Comparison of ENCODE assay signal across 10 mouse cellular contexts in genomic region chr11:86685366-86685765, GRCm38 (mm10). TPM values are rescaled to one million over a fixed set of nuclear protein-coding genes. Genes with fewer than 3 reads are reported as not detected.
DNase-seq lines count a peak whose midpoint lies in the region; ATAC-seq lines count a peak whose summit lies in the region.
"Had no signal": no experiment of that assay in that cellular context is flagged by ENCODE, and none has a peak within 500 bp of the region (broad histone marks: within the 10 kb centered on the region; RNA-seq: fewer than 3 reads in every experiment).

No protein-coding gene starts in this region.

- no peaks in the 10 kb centered on the region for H3K9me3 ChIP-seq in liver, embryonic 11.5 days (ENCODE audit: control insufficient read depth, low read length)
- H3K9me3 ChIP-seq in embryonic facial prominence, embryonic 14.5 days (ENCODE audit: control insufficient read depth, low read length), result no peaks in the 10 kb centered on the region
- no peaks in the 10 kb centered on the region for H3K9me3 ChIP-seq in intestine, embryonic 15.5 days
- no peaks in the 10 kb centered on the region for H3K9me3 ChIP-seq in neural tube, embryonic 12.5 days

- no peak overlapping the region for H3K27ac ChIP-seq in liver, embryonic 11.5 days (ENCODE audit: low read depth, low read length)
- H3K27ac ChIP-seq in embryonic facial prominence, embryonic 14.5 days (replicated peaks; ENCODE audit: low read depth, low read length), result no peak overlapping the region
- H3K27ac ChIP-seq in intestine, embryonic 15.5 days, result no peak overlapping the region
- H3K27ac ChIP-seq in neural tube, embryonic 12.5 days, result no peak overlapping the region
- H3K27ac ChIP-seq: layer of hippocampus, adult 2 months had no signal

- peaks cover 14% of the 10 kb centered on the region for H3K36me3 ChIP-seq in liver, embryonic 11.5 days (ENCODE audit: control insufficient read depth, insufficient read depth, low read length)
- H3K36me3 ChIP-seq in embryonic facial prominence, embryonic 14.5 days (ENCODE audit: control insufficient read depth, insufficient read depth, low read length), result peaks cover 29% of the 10 kb centered on the region
- 0 out of 2 replicates have a peak, but pooled peaks cover 5% of the 10 kb centered on the region for H3K36me3 ChIP-seq in intestine, embryonic 15.5 days
- peaks cover 28% of the 10 kb centered on the region for H3K36me3 ChIP-seq in neural tube, embryonic 12.5 days

- H3K4me3 ChIP-seq in liver, embryonic 11.5 days (ENCODE audit: low read depth, low read length), result peak overlapping the region; percentile 91
- peak overlapping the region; percentile 84 for H3K4me3 ChIP-seq in embryonic facial prominence, embryonic 14.5 days (ENCODE audit: low read depth, low read length)
- H3K4me3 ChIP-seq in intestine, embryonic 15.5 days (replicated peaks), result peak overlapping the region; percentile 78; the same call in 1 of the 2 replicates
- H3K4me3 ChIP-seq in neural tube, embryonic 12.5 days, result no peak overlapping the region

- DNase-seq in liver, embryonic 11.5 days (ENCODE audit: low spot score), result no peak
- DNase-seq in liver, result no peak
- DNase-seq in embryonic facial prominence, embryonic 14.5 days (ENCODE audit: low spot score), result no peak
- DNase-seq in gastrocnemius, postnatal 4 days (ENCODE audit: low spot score in 2 of 2), result no peak
- no peak for DNase-seq in yolk sac, embryonic 10.5 days (ENCODE audit: low spot score)

- 83% methylated on average over 1 of the region's 1 CpGs for WGBS in liver, embryonic 11.5 days
- 93% methylated on average over 1 of the region's 1 CpGs for WGBS in embryonic facial prominence, embryonic 14.5 days
- WGBS in intestine, embryonic 15.5 days, result 81% methylated on average over 1 of the region's 1 CpGs
- 92% methylated on average over 1 of the region's 1 CpGs for WGBS in neural tube, embryonic 12.5 days

- peak overlapping the region; percentile 91 for H3K9ac ChIP-seq in liver, embryonic 11.5 days (ENCODE audit: low read depth, low read length)
- 0 out of 2 replicates have a peak overlapping the region, but pooled peaks have one; percentile 90 for H3K9ac ChIP-seq in embryonic facial prominence, embryonic 14.5 days (ENCODE audit: low read depth, low read length)
- 0 out of 2 replicates have a peak overlapping the region, but pooled peaks have one; percentile 93 for H3K9ac ChIP-seq in intestine, embryonic 15.5 days
- H3K9ac ChIP-seq in neural tube, embryonic 12.5 days, result no peak overlapping the region

- no peaks in the 10 kb centered on the region for H3K27me3 ChIP-seq in liver, embryonic 11.5 days (replicated peaks; ENCODE audit: control insufficient read depth, insufficient read depth, low read length)
- no peaks in the 10 kb centered on the region for H3K27me3 ChIP-seq in embryonic facial prominence, embryonic 14.5 days (replicated peaks; ENCODE audit: control insufficient read depth, insufficient read depth, low read length)
- H3K27me3 ChIP-seq in intestine, embryonic 15.5 days (replicated peaks), result no peaks in the 10 kb centered on the region
- no peaks in the 10 kb centered on the region for H3K27me3 ChIP-seq in neural tube, embryonic 12.5 days (replicated peaks)
- H3K27me3 ChIP-seq: Patski had no signal

- peak overlapping the region; percentile 84 for H3K4me2 ChIP-seq in liver, embryonic 11.5 days
- H3K4me2 ChIP-seq in embryonic facial prominence, embryonic 14.5 days (ENCODE audit: low read depth, low read length), result peak overlapping the region; percentile 71
- peak overlapping the region; percentile 77 for H3K4me2 ChIP-seq in intestine, embryonic 15.5 days (replicated peaks)
- peak overlapping the region; percentile 83 for H3K4me2 ChIP-seq in neural tube, embryonic 12.5 days (replicated peaks)

- no peak for ATAC-seq in liver, embryonic 11.5 days (replicated peaks; ENCODE audit: low FRiP score)
- no peak for ATAC-seq in embryonic facial prominence, embryonic 14.5 days (ENCODE audit: low read depth)
- ATAC-seq in intestine, embryonic 15.5 days, result no peak
- no peak for ATAC-seq in neural tube, embryonic 12.5 days (ENCODE audit: low FRiP score, low read depth)
- no peak for ATAC-seq in frontal cortex, adult (ENCODE audit: low TSS enrichment)
- ATAC-seq: Patski had no signal

- H3K4me1 ChIP-seq in liver, embryonic 11.5 days (replicated peaks; ENCODE audit: control insufficient read depth, insufficient read depth, low read length), result peaks cover 26% of the 10 kb centered on the region
- H3K4me1 ChIP-seq in embryonic facial prominence, embryonic 14.5 days (ENCODE audit: control insufficient read depth, insufficient read depth, low read length), result peaks cover 23% of the 10 kb centered on the region
- H3K4me1 ChIP-seq in intestine, embryonic 15.5 days (replicated peaks), result peaks cover 14% of the 10 kb centered on the region; the same call in 1 of the 2 replicates
- peaks cover 18% of the 10 kb centered on the region for H3K4me1 ChIP-seq in neural tube, embryonic 12.5 days

RNA-seq across cellular contexts. Expression of gene Ptrh2, which starts 1.6 kb away (rescaled TPM):
- polyA plus RNA-seq in liver, embryonic 11.5 days (2014; fragmentation: Nextera tagmentation; extraction: Ambion mirVana), result 39.6 and 40.5 TPM in 2 replicates
- polyA plus RNA-seq in embryonic facial prominence, embryonic 14.5 days (2014; fragmentation: Nextera tagmentation; extraction: Ambion mirVana), result 25.9 and 26.9 TPM in 2 replicates
- polyA plus RNA-seq in intestine, embryonic 15.5 days (2015; fragmentation: Nextera tagmentation; extraction: Ambion mirVana), result 31.0 and 33.1 TPM in 2 replicates
- 32.0 and 32.7 TPM in 2 replicates for polyA plus RNA-seq in neural tube, embryonic 12.5 days (2016; fragmentation: Nextera tagmentation; extraction: Ambion mirVana)
- 10 to 100 TPM; 10.2 to 11.9 TPM for total RNA-seq in gastrocnemius, postnatal 4 days (2021)

RNA-seq across cellular contexts. Expression of gene Vmp1, which starts 1.7 kb away (rescaled TPM):
- polyA plus RNA-seq in liver, embryonic 11.5 days (2014; fragmentation: Nextera tagmentation; extraction: Ambion mirVana), result 112 and 130 TPM in 2 replicates
- polyA plus RNA-seq in embryonic facial prominence, embryonic 14.5 days (2014; fragmentation: Nextera tagmentation; extraction: Ambion mirVana), result 86.6 and 96.2 TPM in 2 replicates
- polyA plus RNA-seq in intestine, embryonic 15.5 days (2015; fragmentation: Nextera tagmentation; extraction: Ambion mirVana), result 168 and 176 TPM in 2 replicates
- polyA plus RNA-seq in neural tube, embryonic 12.5 days (2016; fragmentation: Nextera tagmentation; extraction: Ambion mirVana), result 96.6 and 97.0 TPM in 2 replicates
- 10 to 100 TPM; 55.1 to 65.5 TPM for total RNA-seq in gastrocnemius, postnatal 4 days (2021)
